Mouse (Mus musculus) spleen, postnatal 14 days (tissue): ENCODE results near the gene Disc1.

Source experiments
- DNase-seq, 2 experiments: peaks; one replicate each; pipeline ENCODE4 v3.0.0; 2021 to 2022; ENCODE audit warnings: low spot score in 2 of 2

The Disc1 gene

DNA sequence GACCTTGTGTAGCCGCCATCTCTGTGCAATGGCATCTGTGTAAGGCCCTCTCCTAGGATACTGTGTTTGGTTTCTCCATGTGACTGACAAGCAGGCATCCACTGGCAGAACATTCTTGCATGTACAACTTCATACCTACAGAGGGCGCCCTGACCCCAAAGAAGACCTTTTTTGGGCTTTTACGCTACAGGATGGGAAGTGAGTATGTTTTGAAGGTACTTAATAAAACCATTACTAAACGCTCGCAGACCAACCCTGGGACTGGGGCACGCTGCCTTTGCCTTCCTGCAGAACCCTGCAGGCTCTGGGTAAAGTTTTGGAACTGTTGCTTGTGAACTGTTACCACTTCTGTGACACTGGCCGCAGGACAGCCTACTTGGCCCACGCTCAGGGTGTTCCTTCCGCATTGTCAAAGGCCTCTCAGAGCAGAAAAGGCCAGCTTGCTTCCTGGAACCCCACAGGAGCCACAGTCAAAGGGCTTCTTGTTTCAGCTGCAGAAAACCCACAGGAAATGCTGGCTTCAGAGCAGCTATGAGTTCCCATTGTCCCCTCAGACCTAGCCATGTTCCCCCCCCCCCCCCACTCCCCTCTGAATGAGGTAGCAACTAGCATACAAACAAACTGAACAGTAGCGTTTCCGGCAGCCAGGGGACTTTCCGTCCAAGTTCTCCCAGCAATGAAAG, 13.1 kb downstream of the Disc1 start:
- DNase-seq = peak in 1 of 2 experiments; percentile 37

DNA sequence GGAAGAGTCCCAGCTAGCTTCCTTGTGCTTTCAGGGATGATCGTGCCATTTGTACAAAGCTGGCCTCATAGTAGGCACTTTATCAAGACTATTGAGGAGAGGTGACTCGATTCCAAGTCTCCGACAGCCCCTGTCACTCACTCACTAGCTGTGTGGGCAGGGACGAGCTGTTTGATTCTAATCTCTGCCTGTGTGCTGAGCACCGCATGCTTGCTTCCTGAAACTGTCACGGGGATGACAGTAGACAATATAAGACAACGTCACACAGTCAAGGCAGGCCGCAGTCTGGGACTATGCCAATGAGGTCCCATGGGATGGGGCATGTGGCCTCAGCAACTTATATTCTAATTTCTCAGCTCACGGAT, 13.6 kb downstream of the Disc1 start:
- no peak for DNase-seq

DNA sequence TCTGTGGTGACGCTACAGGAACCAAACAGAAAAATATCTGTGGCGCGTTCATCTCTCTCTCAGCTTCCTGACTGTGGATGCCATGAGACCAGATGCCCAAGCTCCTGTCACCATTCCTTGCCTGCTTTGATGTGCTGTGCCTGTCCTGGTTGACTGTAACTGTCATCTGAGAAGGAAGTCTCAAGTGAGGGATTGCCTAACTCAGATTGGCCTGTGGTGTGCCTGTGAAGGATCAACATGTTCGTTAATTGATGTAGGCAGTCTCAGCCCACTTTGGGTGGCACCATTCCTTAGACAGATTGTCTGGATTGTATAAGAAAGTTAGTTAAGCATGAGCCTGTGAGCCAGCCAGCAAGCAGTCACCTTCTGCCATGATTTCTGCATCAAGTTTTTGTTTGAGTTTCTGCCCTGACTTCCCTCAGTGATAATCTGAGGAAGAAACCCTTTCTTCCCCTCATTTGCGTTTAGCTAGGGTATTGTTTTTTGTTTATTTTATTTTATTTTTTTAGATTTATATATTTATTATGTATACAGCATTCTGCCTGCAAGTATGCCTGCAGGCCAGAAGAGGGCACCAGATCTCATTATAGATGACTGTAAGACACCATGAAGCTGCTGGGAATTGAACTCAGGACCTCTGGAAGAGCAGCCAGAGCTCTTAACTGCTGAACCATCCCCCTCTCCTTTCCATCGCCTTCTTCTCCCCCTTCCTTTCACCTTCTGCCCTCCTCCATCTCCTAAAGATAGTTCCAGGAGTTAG, 14.3 kb downstream of the Disc1 start:
- no peak for DNase-seq

DNA sequence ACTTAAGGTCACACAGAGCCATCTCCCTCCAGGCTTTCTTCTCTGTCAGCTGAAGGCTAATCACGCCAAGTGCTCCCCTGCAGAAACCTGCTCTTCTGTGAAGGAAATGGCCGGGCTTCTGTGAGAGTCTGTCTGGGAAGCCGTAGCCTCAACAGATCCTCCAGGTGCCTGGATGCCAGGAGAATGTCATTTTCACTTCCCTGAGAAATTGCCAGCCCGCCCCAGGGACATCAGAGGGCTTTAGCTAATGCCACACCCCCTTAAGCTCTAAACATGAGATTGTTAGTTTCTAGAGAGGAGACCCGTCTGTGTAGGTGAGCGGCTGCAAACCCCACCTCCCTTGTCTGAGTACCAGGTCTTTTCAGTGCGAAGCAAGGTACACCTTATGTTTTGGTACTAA, 15.3 kb downstream of the Disc1 start:
- DNase-seq = no peak

DNA sequence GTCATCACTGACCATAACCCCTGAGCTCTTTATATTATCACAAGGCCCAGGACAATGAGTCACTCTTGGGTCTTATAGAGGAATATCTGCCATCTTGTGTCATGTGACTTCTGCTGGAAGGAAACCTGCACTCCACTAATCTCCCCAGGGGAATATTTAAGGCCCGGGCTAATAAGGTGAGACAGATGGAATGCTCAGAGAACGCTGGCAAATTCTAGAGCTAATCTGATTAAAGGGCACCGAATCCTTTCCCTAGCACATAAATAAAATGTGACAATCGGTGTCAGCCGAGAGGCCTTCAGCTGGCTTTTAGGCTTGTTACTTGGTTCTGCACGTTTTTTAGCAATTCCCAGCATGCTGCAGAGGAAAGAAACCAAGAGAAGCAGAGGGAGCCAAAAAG, 15.7 kb downstream of the Disc1 start:
- no peak for DNase-seq

DNA sequence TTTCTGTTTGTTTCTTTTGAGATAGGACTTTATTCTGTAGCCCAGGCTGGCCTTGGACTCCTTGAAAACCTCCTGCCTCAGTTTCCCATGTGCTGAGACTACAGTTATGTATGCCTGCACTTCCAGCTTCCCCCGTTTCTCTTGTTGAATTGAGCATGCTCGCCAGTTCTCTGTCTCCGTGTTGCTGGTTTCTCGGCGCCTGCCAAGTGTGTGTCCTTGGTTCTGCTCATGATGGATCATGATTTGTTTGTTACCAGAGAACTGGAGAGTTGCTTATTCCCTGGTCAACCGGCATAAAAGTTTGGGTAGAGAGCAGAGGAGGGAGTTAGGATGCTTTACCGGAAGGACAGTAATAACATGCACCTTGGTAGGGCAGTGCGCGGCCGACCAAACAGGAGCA, 20.1 kb downstream of the Disc1 start:
- DNase-seq = no peak

DNA sequence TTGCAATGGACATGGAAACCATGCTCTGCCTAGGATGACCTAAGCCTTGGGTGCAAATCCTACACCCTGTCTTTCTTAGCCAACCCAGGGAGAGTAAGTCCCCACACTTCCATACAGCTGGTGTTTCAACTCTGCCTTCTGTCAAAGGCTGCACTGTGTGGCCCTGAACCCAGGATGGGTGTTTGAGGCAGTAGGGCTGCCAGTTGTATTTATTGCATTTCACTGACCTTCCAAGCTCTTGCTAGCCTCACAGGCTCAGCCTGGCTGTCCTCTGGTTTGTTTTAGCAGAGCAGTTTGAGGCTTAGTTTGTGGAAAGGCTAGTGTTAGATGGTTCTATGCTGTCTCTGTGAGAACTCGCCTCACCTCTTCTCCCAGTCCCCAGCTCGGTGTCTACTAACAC, 20.6 kb downstream of the Disc1 start:
- DNase-seq = no peak

DNA sequence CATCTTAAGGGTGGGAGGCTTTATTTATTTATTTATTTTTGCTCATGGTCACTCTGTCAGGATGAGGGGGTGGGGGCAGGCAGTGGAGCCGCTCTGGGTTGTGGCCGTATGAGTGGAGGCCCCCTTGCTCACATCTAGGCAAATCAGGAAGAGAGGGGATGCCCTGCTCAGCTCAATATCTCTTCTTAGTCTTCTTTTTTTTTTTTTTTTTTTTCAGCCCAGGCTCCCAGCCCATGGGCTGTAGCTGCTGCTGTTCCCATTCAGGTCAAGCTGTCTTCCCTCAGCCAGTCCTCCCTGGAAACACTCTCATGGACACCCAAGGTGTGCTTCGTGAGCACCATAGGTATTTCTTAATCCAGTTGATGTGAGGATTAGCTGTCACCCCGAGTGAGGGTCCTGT, 21.4 kb downstream of the Disc1 start:
- DNase-seq = no peak

DNA sequence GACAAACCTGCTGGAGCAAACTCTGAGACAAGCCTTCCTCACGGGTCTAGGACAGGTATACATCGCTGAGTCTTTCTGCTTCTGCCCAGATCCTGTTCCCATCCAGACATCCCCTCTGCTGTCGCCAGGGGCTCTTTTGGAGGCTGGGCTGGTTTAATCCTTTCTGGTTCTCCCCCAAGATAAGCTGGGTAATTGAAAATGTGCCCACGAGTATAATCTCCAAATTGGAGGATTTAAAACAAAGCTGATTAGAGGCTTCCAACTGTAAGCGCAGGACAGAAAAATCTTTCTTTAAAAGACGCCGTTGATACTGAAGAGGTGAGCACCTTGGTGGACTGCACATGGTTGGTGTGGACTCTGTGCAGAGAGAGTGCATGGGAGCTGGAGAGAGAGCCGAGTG, 23.3 kb downstream of the Disc1 start:
- DNase-seq = no peak

DNA sequence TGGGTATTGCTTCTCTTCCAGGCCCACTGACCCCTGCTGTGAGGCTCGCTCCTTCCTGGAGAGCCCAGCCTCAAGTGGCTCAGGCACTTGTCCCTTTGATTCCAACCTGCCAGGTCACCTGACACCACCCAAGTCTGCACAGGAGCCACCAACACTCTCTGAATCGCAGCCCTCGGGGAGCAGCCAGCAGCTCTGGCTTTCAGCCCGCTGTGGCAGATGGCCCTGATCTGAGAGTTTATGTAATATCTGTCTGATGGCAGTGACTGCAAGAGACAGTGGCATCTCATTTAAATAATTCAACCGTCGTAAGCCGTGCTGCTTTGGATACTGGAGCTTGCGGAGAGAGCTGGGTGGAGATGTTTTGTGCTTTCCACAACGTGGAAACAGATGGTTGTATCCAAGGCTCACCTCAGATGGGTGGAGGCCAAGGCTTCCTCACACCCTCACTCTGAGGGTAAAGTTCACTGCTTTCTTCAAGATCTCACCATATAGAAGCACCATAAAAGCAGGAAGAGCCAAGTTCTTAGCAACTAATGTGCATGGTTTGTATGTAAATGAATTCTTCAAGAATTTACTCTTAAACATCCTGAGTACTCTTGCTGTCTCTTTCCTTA, 24.9 kb downstream of the Disc1 start:
- DNase-seq = no peak

DNA sequence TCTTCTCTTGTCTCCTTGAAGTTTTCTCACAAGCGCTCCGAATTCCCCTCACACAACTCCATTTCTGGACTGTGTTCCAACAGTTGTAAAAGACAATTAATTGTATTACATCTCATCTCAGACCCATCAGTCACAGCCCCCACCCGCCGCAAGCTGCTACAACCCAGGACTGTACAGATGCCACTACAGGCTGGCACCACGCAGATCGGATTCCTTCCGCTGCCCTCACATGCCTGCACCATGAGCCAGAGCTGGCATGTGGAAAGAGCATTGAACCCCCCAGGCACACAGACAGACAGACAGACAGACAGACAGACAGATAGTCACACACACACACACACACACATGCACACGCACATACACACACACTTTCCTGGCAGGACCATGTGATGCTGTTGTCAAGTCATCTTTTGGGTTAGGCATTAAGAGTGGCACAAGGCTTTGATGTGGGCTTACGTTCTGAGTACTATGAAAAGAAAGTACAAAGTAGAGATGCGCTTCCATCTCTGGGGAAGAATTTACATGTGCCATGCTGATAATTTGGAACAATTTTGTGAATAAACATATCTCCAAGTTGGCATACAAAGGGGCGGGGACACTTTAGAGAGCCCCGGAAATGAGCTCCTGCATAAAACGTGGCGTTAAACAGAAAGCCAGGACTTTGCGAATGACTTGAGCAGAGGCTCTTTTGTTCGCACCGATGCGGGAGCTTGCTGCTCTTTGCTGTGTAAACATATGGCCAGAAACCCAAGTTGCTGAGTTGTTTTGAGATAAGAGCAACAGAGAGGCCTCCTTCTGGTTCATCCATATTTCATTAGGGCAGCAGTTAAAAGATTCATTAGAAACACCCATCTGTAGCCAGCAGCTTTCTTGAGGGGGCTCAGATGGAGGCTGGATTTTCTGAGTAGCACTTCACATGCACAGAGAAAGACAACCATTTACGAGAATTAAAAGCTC, 26.7 kb downstream of the Disc1 start:
- DNase-seq = no peak

DNA sequence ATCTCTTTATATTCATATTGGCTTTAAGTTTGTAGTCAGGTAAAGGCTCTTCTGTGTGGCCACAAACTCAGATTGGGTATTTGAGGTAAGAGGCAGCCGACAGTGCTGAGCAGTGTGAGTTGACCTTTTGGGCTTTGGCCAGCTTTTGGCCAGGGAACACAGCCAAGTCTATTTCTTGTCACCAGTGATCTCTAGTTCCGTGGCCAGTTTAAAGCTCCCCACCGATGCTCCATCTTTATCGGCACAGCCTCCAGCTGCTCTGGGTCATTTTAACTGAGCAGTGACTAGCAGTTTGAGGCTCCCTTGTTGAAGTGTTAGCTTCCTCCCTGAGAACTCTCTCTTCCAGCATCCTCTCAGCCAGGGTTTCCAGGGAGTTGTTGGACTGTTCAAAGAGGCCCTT, 29.8 kb downstream of the Disc1 start:
- DNase-seq = no peak

DNA sequence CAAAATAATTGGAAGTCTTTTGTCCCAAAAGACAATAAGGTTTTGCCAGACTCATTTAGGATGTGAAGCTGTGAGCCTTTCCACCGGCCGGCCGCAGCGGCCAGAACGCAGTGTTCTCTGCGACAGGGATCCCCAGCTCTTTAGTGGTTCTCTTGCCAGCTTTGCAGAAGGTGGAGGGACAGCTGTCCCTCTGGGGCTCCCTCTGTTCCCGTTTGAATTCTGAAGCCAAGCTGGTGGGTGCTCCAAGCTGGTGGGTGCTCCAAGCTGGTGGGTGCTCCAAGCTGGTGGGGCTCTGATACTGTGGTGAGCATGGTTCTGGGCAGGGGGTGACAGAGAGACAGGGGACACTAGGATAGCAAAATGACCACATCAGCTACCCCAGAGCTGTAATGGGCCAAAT, 30.5 kb downstream of the Disc1 start:
- DNase-seq = no peak

DNA sequence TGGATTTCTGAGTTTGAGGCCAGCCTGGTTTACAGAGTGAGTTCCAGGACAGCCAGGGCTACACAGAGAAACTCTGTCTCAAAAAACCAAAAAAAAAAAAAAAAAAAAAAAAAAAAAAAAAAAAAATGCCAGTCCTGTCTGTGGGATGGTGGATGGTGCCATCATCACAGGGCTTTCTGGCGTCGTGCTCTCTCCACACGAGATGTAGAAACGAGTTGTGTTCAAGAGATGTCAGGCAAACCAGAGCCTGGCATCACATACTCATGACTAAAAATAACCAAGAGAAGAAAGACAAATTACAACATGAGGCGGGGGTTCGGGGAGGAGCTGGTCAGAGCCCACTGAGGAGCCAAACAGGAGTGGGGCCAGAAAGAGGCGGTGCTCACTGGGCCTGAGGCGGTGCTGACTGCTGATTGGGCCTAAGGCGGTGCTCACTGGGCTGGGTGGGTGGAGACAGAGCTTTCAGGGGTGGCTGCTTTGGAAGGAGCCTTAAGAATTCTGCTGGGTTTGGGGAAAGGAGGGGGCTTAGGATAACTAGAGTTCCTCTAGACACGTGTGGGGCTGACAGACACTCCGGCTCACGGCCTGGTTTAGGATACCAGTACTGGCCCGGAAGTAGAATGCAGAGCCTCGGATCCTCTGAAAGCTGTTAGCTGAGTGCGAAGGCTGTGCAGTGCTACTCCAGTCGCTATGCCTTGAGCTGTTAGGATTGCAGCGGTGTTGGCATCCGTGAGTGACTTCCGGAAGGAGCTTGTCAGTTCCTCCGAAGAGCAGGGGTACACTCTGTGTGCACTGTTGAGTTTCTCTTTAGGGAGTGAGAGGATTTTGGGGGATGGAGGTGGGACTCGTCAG, 37.1 kb downstream of the Disc1 start:
- no peak for DNase-seq

DNA sequence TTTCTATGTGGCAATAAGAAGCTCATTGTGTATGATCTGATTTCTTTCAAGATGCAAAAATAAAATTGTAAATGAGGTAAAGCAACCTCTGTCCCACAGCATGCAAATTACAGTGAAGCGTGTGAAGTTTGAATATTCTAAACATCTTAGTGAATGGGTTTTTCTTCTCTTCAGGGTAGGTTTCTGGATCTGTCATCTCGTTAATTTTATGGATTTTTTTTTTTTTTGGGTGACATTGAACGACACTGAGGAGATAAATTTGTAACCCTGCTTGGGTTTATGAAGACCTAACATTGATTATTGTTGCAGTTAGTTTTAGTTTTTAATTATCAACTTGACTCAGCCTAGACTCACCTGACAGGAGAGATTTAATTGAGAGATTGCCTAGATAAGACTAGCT, 43.1 kb downstream of the Disc1 start:
- DNase-seq = no peak

DNA sequence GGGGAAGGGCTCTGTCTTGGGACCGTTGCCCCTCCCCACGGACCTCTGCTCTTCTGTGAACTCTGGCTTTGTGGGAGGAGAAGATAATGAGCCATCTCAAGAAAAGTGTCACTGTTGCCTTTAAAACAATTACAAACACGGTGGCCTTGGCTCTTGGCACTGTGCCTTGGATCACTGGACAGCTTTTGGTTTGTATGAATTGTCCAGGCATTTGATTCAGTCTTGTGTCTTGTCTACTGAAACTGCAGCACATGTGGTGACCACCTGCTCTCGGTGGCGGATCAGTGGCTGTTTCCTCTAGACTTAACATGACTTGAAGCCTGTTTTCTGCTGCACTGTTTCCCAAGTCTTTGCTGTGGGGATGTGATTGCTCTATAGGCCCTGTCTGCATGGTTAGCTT, 44.1 kb downstream of the Disc1 start:
- DNase-seq = no peak

DNA sequence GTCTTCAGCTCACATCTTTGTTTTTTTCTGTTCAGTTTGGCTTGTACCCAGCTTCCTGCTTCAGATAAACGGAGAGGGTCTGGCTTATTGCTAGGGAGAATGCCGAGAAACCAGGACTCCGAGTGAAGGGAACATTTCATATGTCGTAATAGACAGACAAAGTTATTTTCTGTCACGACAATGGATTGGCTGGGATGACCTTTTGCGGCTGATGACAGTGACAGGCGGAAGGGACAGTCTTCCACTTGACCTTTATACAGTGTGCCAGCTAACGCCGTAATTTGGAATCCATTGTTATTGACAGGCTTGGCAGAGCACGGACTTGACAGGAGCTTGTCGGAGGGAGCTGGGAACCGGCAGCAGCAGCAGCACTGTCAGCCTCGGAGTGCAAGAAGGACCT, 48.3 kb downstream of the Disc1 start:
- no peak for DNase-seq

DNA sequence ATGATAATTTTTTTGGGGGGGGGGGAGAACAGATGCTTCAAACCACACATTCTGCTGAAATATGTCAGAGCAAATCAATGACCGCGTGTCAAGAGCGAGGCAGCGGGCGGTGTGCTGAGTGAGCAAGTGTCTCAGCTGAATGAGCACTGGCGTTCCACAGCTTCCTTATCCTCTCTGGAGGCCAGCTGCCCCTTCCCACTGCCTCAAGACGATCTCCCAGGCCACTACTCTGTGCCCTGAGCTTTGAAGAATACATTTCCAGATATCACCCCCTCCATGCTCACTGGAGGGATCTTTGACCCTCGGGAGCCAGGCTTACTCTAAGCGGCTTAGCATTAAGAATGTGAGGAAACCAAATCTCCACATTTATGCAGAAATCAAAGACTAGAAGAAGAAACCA, 59.2 kb downstream of the Disc1 start:
- DNase-seq = no peak

DNA sequence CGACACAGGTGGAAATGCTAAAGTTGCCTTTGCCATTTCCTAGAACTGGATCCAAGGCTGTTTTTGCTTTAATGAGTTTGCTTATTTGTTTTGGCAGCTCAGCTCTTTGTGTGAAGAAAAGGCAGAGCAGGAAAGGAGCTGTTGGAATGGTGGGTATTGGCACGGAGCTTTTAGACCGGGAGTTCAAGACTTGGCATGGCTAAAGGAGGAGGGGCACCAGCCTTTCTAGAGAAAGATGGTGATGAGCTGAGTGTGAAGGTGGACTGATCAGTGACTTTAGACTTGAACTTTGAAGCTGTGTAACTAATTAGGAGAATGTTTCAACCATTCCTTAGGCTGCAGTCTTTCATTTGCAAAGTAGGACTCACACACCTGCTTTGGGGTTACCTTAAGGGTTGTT, 59.8 kb downstream of the Disc1 start:
- no peak for DNase-seq

DNA sequence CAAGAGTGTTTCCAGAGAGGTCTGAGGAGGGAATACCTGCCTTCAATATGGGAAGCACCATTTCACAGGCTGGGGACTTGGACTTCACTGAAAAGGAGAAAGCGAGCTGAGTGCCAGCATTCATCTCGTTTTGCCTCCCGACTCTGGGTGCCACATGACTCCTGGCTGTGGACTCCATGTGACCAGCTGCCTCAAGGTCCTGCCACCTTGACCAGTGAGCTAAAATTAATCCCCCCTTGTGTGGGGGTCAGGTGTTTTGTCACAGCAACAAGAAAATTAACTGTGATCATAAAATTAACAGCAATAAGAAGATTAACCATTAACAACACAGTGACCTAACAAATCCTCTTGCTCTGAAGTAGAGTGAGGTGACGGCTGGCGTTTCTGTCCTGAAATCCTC, 61.3 kb downstream of the Disc1 start:
- no peak for DNase-seq

DNA sequence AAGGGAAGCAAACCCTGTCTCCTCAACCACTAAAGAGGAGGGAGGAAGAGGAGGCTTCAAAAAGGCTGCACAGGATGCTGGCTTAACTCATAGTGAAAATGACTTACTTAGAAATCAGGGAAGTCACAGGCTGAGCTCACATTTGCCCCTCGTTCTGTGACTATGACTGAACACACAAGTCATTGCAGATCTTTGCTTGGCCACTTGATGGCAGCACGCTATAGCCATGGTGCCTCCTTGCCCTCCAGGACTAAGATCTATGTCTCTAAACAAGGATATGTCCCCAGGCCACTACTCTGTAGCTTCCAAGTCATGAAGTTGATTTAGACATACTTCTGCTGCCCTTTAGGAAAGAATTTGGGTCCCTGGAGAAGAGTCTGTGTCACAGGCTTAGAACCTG, 62.6 kb downstream of the Disc1 start:
- peak in 1 of 2 experiments; percentile 6 for DNase-seq
